Mouse (Mus musculus): Measurements from ENCODE around the gene Adam17. TPM values are rescaled to one million over a fixed set of nuclear protein-coding genes. Genes with fewer than 3 reads are reported as not detected.

Adam17 gene
- polyA plus RNA-seq, 1 experiment from 2014 or later = 35.2 TPM

DNA sequence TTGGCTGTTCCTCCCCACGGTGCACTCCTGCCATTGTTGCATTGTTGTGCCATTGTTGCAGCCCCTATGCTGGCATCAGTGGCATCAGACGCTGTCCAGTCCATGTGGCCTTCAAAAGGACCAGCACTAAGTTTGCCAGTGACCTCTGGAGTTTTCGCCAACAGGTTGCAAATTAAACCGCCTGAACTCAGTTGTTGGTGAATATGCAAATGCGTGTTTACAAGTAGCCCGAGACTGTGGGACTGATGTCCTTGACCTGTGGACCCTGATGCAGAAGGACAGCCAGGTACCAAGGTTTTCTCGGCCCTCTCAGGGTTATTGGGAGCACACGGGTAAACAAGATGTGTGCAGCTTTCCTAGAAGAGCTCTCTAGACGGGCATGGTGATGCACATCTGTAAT, 52.3 kb downstream of the Adam17 start:
- no peak for ATAC-seq (ENCODE audit: low FRiP score, low read depth)
- WGBS = 83% methylated on average over 9 of the region's 9 CpGs
- Histone ChIP-seq H3K27ac (no peak overlapping the region), H3K9ac (no peak overlapping the region), H3K36me3 (peaks cover 31% of the 10 kb centered on the region), H3K4me2 (replicated peaks) (no peak overlapping the region), H3K4me1 (no peaks in the 10 kb centered on the region), H3K27me3 (replicated peaks) (no peaks in the 10 kb centered on the region), H3K9me3 (no peaks in the 10 kb centered on the region), H3K4me3 (no peak overlapping the region)

DNA sequence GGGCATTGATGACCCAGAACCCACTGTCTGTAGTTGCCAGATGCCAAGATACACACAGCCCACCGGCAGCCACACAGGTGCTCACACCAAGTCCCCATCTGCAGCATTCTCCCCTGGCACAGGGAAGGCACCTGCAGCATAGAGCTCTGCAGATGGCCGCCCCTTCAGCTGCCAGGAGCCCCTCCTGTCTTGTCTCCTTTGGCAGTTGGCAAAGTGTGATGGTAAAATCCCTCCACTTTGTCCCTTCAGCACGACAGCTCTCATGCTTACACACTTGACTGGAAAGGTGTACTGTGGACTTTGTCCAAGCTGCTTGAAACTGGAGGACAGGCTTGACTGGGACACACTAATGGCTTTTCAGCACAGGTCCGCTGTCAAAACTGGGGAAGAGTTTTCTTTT, 53.1 kb downstream of the Adam17 start:
- Histone ChIP-seq H3K36me3 (peaks cover 23% of the 10 kb centered on the region), H3K27me3 (replicated peaks) (no peaks in the 10 kb centered on the region), H3K9me3 (no peaks in the 10 kb centered on the region), H3K9ac (no peak overlapping the region), H3K27ac (no peak overlapping the region), H3K4me1 (peaks cover 4% of the 10 kb centered on the region), H3K4me3 (no peak overlapping the region), H3K4me2 (replicated peaks) (no peak overlapping the region)
- no peak for ATAC-seq (ENCODE audit: low FRiP score, low read depth)
- WGBS = 90% methylated on average over 4 of the region's 4 CpGs

DNA sequence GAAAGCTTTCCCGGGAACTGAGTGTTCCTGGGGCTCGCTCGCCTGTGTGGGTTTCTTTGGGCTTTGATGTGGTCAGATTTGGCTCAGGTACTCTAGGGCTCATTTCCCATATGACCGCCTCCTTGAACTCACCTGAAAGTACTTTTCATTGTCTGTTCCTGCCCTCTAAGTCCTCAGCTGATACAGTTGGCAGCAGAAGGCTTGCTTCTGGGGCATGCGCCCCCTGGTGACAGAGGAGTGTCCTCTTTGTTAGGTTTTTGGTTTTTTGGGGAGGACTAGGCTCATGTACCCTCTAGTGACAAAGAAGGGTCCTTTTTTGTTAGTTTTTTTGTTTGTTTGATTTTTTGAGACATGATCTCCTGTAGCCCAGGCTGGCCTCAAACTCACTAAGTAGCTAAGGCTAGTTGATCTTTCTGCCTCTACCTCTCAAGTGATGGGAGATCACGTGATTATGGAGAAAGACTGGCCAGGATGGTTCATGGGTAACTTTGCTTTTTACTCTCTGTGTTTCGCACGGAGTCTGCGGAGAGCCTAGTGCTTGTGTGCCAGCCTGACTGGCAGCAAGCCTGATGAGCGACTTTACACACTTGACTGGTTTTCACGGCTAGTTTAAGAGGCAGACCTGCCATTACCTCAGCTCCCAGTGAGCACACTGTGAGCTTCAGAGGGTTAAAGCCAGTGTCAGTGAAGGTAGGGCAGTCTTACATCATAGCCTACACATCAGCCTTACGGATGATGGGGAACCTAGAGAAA, 55.1 kb downstream of the Adam17 start:
- ATAC-seq (ENCODE audit: low FRiP score, low read depth) = no peak
- Histone ChIP-seq H3K36me3 (peaks cover 29% of the 10 kb centered on the region), H3K27ac (no peak overlapping the region), H3K4me1 (peaks cover 4% of the 10 kb centered on the region), H3K4me2 (replicated peaks) (no peak overlapping the region), H3K9me3 (no peaks in the 10 kb centered on the region), H3K4me3 (no peak overlapping the region), H3K27me3 (replicated peaks) (no peaks in the 10 kb centered on the region), H3K9ac (no peak overlapping the region)
- WGBS = 78% methylated on average over 12 of the region's 12 CpGs

DNA sequence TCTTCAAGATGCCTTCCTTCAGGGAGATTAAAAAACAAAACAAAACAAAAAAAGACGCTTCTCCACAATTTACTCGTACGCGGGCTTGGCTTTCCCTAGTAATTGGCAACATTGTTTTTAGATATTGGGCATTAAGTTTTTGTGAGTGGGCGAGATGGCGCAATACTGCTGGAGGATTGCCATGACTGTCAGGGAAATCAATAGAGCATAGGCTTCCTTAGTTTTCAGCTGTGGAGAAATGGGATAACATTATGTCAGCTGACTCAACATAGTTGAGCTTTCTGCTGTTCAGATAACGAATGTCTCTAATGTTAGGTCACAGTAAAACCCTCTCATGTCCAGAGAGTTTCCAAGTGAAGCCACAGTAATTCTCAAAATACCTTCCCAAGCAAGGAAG, 56.6 kb downstream of the Adam17 start:
- H3K4me2 ChIP-seq (replicated peaks) = peak overlapping the region; percentile 68
- peak overlapping the region; percentile 80; the same call in 1 of the 2 replicates for H3K9ac ChIP-seq
- peaks cover 38% of the 10 kb centered on the region for H3K36me3 ChIP-seq
- H3K27ac ChIP-seq = no peak overlapping the region
- H3K4me1 ChIP-seq = peaks cover 4% of the 10 kb centered on the region
- 45% methylated on average over 7 of the region's 7 CpGs for WGBS
- H3K9me3 ChIP-seq = no peaks in the 10 kb centered on the region
- no peaks in the 10 kb centered on the region for H3K27me3 ChIP-seq (replicated peaks)
- peak overlapping the region; percentile 72 for H3K4me3 ChIP-seq
- ATAC-seq (ENCODE audit: low FRiP score, low read depth) = no peak

DNA sequence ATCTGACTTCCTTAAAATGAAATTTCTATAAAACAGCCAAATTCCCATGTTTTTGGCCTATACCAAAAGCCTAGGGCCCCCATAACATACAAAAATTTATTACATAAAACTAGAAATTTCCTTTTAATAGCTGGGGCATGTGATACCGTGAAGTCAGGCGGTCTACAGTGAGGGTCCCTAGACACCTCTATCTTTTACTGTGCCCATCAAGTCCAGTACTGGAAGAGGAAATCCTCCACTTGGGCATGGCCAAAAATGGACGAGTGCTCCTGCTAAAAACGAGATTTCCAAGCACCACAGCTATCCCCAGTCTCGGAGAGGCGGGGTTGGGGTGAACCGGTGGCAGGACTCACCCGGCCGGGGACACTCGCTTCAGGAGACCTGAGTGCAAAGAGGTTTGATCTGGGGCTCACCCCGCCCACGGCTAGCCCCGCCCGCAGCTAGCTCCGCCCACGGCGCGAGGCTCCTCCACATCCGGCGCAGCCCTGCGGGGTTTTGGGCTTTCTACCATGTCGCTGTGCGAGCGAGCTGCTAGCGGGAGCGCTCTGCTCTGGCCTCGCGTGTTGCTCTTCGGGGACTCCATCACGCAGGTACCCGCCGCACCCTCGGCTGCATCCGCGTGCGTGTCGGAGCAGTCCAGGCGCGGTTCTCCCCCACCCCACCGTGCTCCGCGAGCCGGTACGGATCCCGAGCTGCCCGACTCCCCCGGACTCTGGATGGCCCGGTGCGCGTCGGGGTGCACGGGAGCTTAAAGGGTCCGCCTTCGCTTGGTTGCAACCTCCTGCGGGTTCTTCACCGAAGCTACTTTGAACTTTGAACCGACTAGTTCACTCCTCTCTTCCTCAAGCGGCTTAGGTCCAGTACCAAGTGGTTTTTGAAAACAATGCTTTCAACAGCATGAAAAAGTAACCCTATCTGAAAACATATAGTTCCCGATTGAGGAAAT, 57.2 kb downstream of the Adam17 start, which contains the start of gene Iah1:
TSS of gene Iah1 (plus strand) at position 467 of the 946 bp plus-strand sequence.
- Histone ChIP-seq H3K4me3 (peak within 1 kb of the TSS; percentile 72), H3K4me2 (replicated peaks) (peak within 1 kb of the TSS; percentile 68), H3K27me3 (replicated peaks) (no peaks in the 10 kb centered on the region), H3K9ac (peak within 1 kb of the TSS; percentile 80), H3K9me3 (no peaks in the 10 kb centered on the region), H3K4me1 (peaks cover 4% of the 10 kb centered on the region), H3K27ac (0 out of 2 replicates have a peak within 1 kb of the TSS, but pooled peaks have one; percentile 2), H3K36me3 (peaks cover 41% of the 10 kb centered on the region)
- ATAC-seq (ENCODE audit: low FRiP score, low read depth) = peak; percentile 86
- WGBS = 3% methylated on average over 59 of the region's 59 CpGs

DNA sequence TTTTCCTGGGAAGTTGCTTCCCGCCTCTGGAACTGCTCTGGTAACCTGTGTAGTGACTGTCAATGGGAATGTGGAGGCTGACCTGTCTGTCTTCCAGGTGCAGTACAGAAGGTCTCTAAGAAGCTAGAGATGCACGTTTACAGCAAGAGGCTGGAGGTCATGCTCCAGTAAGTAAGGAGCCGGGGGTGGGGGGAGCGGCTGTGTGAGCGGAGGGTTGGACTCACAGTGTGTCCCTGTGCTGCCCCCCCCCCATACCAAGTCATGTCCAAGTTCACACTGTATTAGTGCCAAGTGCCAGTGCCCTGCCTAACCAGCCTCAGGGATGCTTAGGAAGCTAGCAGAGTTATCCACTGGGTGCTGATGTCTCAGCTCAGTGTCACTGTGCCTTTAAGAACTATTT, 61.2 kb downstream of the Adam17 start:
- Histone ChIP-seq H3K27me3 (replicated peaks) (no peaks in the 10 kb centered on the region), H3K36me3 (peaks cover 76% of the 10 kb centered on the region), H3K4me3 (no peak overlapping the region), H3K4me2 (replicated peaks) (no peak overlapping the region), H3K9ac (no peak overlapping the region), H3K4me1 (peaks cover 4% of the 10 kb centered on the region), H3K9me3 (no peaks in the 10 kb centered on the region), H3K27ac (no peak overlapping the region)
- ATAC-seq (ENCODE audit: low FRiP score, low read depth) = no peak
- 90% methylated on average over 5 of the region's 5 CpGs for WGBS

DNA sequence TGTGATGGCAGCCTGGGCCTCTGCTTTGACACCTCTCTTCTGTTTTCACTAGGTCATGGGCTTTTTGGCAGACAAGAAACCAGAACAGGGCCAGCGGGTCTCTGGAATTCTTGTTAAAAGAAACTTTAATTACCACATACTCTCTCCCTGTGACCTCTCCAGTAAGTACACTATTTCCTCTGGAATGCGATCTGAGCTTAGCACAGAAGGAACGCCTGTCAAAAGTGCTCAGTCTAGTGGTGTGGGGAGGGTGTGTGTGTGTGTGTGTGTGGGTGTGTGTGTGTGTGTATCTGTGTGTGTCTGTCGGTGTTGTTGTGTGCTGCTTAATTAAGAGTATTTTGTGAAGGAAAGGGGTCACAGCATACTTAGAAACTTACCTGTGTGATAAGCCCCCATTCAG, 66.7 kb downstream of the Adam17 start:
- WGBS = 88% methylated on average over 4 of the region's 4 CpGs
- Histone ChIP-seq H3K9me3 (no peaks in the 10 kb centered on the region), H3K4me2 (replicated peaks) (no peak overlapping the region), H3K27ac (no peak overlapping the region), H3K27me3 (replicated peaks) (no peaks in the 10 kb centered on the region), H3K4me1 (no peaks in the 10 kb centered on the region), H3K36me3 (peaks cover 92% of the 10 kb centered on the region), H3K9ac (no peak overlapping the region), H3K4me3 (no peak overlapping the region)
- ATAC-seq (ENCODE audit: low FRiP score, low read depth) = no peak

DNA sequence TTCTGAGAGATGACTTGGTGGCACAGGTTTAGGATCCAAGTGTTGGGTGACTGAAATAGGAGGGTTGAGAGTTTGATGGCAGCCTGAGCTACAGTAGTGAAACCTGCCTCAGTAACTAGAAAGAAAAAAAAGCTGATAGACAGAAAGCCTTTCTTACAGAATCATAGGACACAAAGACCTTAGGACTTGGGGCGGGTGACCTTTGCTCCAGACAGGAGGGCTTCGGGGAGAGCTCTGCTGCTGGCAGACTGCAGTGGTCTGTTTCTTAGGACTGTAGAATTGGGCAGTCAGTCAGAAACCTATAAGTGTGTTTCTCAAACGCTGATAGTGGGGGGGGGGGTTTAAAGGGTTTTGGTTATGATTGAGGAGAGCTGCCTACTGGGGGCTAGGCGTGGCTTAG, 67.7 kb downstream of the Adam17 start:
- 97% methylated on average over 4 of the region's 4 CpGs for WGBS

DNA sequence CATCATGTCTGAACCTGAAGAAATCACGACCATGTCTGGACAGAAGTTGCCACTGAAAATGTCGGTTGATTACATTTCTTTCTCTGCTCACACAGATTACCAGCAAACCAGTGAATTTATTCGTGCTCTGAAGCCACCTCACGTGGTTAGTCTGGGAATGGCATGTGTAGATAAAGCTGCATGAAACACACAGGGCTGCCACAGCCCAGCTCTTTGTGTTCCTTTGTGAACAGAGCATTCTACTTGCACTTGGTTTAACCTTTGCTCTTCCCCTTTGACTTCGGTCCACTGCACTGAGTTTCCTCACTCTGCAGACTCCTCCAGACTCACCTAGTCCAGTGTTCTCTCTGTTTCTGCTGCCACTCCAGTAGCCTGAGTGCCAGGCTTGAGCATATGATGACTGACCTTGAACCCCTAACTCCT, 71.1 kb downstream of the Adam17 start:
- Histone ChIP-seq H3K36me3 (peaks cover 78% of the 10 kb centered on the region), H3K9ac (no peak overlapping the region), H3K4me2 (replicated peaks) (no peak overlapping the region), H3K4me1 (no peaks in the 10 kb centered on the region), H3K4me3 (no peak overlapping the region), H3K27ac (no peak overlapping the region), H3K9me3 (no peaks in the 10 kb centered on the region), H3K27me3 (replicated peaks) (no peaks in the 10 kb centered on the region)
- WGBS = 87% methylated on average over 5 of the region's 5 CpGs
- no peak for ATAC-seq (ENCODE audit: low FRiP score, low read depth)

More for the DNA sequence above, 67.7 kb downstream of the Adam17 start:
- no peak for ATAC-seq (ENCODE audit: low FRiP score, low read depth)
- Histone ChIP-seq H3K4me1 (no peaks in the 10 kb centered on the region), H3K27me3 (replicated peaks) (no peaks in the 10 kb centered on the region), H3K4me2 (replicated peaks) (no peak overlapping the region), H3K4me3 (no peak overlapping the region), H3K9ac (no peak overlapping the region), H3K36me3 (peaks cover 89% of the 10 kb centered on the region), H3K9me3 (no peaks in the 10 kb centered on the region), H3K27ac (no peak overlapping the region)

DNA sequence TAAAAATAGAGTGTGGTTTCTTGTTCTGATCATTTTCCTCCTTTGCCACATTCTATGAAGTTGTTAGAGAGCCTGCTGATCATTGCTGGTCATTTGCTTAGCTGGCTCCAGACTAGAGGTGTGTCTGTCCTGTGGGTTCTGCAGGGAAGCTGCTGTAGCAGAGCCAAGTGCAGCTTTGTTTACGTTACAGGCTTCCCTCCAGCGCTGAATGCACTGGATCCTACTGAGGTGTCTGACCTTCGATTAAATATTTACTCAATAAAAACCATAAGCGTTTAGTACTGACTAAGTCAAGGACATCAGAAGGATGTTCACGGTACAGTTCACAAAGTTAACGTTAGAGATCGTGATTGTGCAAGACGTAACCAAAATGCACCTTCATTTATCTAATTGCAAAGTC, 71.5 kb downstream of the Adam17 start:
- ATAC-seq (ENCODE audit: low FRiP score, low read depth) = no peak
- Histone ChIP-seq H3K27me3 (replicated peaks) (no peaks in the 10 kb centered on the region), H3K4me3 (no peak overlapping the region), H3K4me2 (replicated peaks) (no peak overlapping the region), H3K36me3 (peaks cover 79% of the 10 kb centered on the region), H3K27ac (no peak overlapping the region), H3K4me1 (no peaks in the 10 kb centered on the region), H3K9ac (no peak overlapping the region), H3K9me3 (no peaks in the 10 kb centered on the region)
- 90% methylated on average over 8 of the region's 8 CpGs for WGBS

DNA sequence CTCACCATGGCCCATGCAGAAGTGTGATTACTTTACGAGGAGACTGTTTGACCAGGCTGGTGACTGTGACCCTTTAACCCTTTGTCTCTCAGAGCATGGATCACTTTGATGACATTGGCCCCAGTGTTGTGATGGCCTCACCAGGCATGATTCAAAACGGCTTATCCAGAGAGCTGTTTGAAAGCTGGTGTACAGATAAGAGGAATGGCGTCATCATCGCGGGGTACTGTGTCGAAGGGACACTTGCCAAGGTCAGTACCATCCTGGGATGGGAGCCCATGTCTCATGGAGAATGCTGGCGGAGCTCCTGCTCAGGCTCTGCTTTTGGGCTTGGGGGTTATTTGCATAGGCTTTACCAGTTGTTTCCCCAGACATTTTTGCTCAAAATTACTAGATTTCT, 72.1 kb downstream of the Adam17 start:
- H3K4me3 ChIP-seq = no peak overlapping the region
- WGBS = 90% methylated on average over 7 of the region's 7 CpGs
- no peaks in the 10 kb centered on the region for H3K27me3 ChIP-seq (replicated peaks)
- no peaks in the 10 kb centered on the region for H3K4me1 ChIP-seq
- H3K9ac ChIP-seq = no peak overlapping the region
- H3K36me3 ChIP-seq = peaks cover 80% of the 10 kb centered on the region
- no peak for ATAC-seq (ENCODE audit: low FRiP score, low read depth)
- H3K27ac ChIP-seq = no peak overlapping the region
- H3K4me2 ChIP-seq (replicated peaks) = no peak overlapping the region
- no peaks in the 10 kb centered on the region for H3K9me3 ChIP-seq

DNA sequence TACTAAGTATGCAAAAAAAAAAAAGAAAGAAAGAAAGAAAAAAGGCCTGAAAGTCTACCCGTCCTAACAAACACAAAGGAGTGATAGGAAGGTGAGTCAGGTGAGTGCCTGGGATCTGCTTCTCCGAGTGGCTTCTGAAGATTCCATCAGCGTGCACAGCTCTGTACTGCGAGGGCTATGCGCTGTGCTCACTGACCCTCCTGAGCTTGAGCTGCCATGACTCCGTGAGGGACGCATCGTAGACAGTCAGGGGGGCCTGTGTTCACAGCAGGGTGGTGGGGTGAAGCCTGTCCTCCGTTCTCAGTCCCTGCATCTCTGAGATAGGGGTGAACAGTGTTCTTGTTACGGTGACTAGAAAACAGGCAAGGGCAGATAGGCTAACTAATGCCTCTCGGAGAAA, 74.6 kb downstream of the Adam17 start:
- Histone ChIP-seq H3K4me1 (no peaks in the 10 kb centered on the region), H3K27ac (no peak overlapping the region), H3K4me3 (no peak overlapping the region), H3K9me3 (no peaks in the 10 kb centered on the region), H3K27me3 (replicated peaks) (no peaks in the 10 kb centered on the region), H3K9ac (no peak overlapping the region), H3K4me2 (replicated peaks) (no peak overlapping the region), H3K36me3 (peaks cover 81% of the 10 kb centered on the region)
- no peak for ATAC-seq (ENCODE audit: low FRiP score, low read depth)
- WGBS = 96% methylated on average over 11 of the region's 11 CpGs

All from neural tube, embryonic 12.5 days (tissue).